Mouse (Mus musculus): ENCODE measurements around the gene Lfng. TPM values are rescaled to one million over a fixed set of nuclear protein-coding genes. Genes with fewer than 3 reads are reported as not detected.

The Lfng gene
- total and polyA plus RNA-seq, 3 experiments: not detected

GRCm38 (mm10) chr5:140633432-140633831 is 26.3 kb downstream of the Lfng start:
- TF ChIP-seq ELF1 (IDR thresholded peaks at IDR 0.05; ENCODE audit: low read depth, low read length) (no peak), MAZ (IDR thresholded peaks at IDR 0.05; ENCODE audit: low read depth, low read length) (no peak)
- H3K4me2 ChIP-seq (ENCODE audit: insufficient read depth, low read depth, poor library complexity, severe bottlenecking): no peak overlapping the region
- H3K4me1 ChIP-seq (ENCODE audit: control insufficient read depth in 1 of 2, insufficient read depth in 2 of 2): peaks cover 2 to 19% of the 10 kb centered on the region in 2 experiments; a peak in 3 of 4 replicates
- dilution Hi-C loops (cut with MboI; ENCODE audit: extremely low pct_ligation_motif_present, extremely low pct_unique_long_range_greater_than_20kb, low sequenced_read_pairs) (no loop called here), in situ Hi-C loops (cut with MboI; ENCODE audit: low pct_ligation_motif_present, low pct_unique_long_range_greater_than_20kb, low sequenced_read_pairs) (loop anchor here (5.0 kb wide), 1 partner anchor 44 kb away; no protein-coding TSS in a partner anchor)
- no peaks in the 10 kb centered on the region for H3K79me2 ChIP-seq (replicated peaks; ENCODE audit: control insufficient read depth, extremely low read depth, insufficient read depth, poor library complexity, severe bottlenecking)
- no peaks in the 10 kb centered on the region for H3K27me3 ChIP-seq (replicated peaks)
- no peaks in the 10 kb centered on the region for H3K9me3 ChIP-seq (replicated peaks; ENCODE audit: low read length)
- H3K9ac ChIP-seq (ENCODE audit: insufficient read depth, low read depth): no peak overlapping the region
- no peak overlapping the region for H3K4me3 ChIP-seq (replicated peaks in 1 of 3; ENCODE audit: low read depth in 2 of 3, low read length in 2 of 3, poor library complexity in 1 of 3)
- no peak for DNase-seq (ENCODE audit: extremely low read depth)
- H3K27ac ChIP-seq (ENCODE audit: insufficient read depth, low read depth): no peak overlapping the region
- H3K36me3 ChIP-seq (replicated peaks in 1 of 2; ENCODE audit: control insufficient read depth in 1 of 2, insufficient read depth in 1 of 2, low read length in 1 of 2): peaks cover 0 to 15% of the 10 kb centered on the region in 2 experiments

DNA sequence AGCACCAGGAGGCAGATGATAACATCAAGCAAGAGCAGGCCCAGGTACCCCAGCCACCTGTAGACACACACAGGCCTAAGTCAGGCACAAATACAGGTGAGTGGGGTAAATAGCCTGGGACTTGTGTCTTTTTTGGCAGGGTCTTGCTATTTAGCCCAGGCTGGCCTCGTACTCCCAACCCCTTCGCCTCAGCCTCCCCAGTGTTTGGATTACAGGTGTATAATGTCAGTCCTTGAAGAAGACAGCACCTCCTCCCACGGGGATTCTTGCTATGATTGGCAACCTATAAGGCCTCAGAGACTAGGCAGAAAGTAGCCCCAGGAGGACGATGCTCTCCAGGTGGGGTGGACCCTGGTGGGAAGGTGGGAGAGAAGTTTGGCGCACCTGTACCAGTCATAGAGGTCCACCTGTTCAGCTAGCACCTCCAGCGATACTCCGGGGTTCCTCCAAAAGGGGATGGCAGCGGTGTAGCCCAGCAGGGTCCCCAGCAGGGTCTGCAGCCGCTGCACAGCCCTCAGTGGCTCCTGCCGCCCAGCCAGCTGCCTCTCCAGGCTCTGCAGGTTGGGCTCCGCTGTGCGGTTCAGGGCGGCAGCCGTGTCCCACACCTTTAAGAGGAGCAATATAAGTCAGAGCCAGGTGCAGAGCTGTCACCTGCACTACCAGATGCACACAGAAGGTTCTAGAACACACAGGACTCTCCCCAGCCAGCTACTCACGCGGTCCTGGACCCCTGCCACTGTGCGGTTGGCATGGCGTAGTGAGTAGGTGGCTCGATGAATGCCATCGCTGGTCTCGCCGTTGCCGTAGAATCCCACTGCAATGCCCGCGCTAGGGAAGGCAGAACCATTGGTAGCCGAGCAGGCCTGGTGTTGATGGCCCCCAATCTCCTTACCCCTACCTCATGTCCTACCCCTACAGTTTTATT is 27.9 kb downstream of the Lfng start:
- TF ChIP-seq USF2 (conservative IDR thresholded peaks at IDR 0.05; ENCODE audit: low read depth, low read length): no peak
- peaks cover 0 to 15% of the 10 kb centered on the region in 2 experiments for H3K36me3 ChIP-seq (replicated peaks in 1 of 2; ENCODE audit: control insufficient read depth in 1 of 2, insufficient read depth in 1 of 2, low read length in 1 of 2)
- no peak overlapping the region for H3K9ac ChIP-seq (ENCODE audit: insufficient read depth, low read depth)
- dilution Hi-C loops (cut with MboI; ENCODE audit: extremely low pct_ligation_motif_present, extremely low pct_unique_long_range_greater_than_20kb, low sequenced_read_pairs): no loop called here
- H3K27ac ChIP-seq (ENCODE audit: insufficient read depth, low read depth): no peak overlapping the region
- DNase-seq (ENCODE audit: extremely low read depth): no peak
- H3K79me2 ChIP-seq (replicated peaks; ENCODE audit: control insufficient read depth, extremely low read depth, insufficient read depth, poor library complexity, severe bottlenecking): no peaks in the 10 kb centered on the region
- H3K4me1 ChIP-seq (ENCODE audit: control insufficient read depth in 1 of 2, insufficient read depth in 2 of 2): peaks cover 2 to 22% of the 10 kb centered on the region in 2 experiments; a peak in 3 of 4 replicates
- H3K4me3 ChIP-seq (replicated peaks in 1 of 3; ENCODE audit: low read depth in 2 of 3, low read length in 2 of 3, poor library complexity in 1 of 3): no peak overlapping the region
- no peaks in the 10 kb centered on the region for H3K9me3 ChIP-seq (replicated peaks; ENCODE audit: low read length)
- in situ Hi-C loops (cut with MboI; ENCODE audit: low pct_ligation_motif_present, low pct_unique_long_range_greater_than_20kb, low sequenced_read_pairs): loop anchor here (5.0 kb wide), 1 partner anchor 42 kb away; no protein-coding TSS in a partner anchor
- H3K27me3 ChIP-seq (replicated peaks): no peaks in the 10 kb centered on the region
- no peak overlapping the region for H3K4me2 ChIP-seq (ENCODE audit: insufficient read depth, low read depth, poor library complexity, severe bottlenecking)

GRCm38 (mm10) chr5:140636316-140637057 is 29.4 kb downstream of the Lfng start:
- Histone ChIP-seq H3K4me3 (replicated peaks in 1 of 3; ENCODE audit: low read depth in 2 of 3, low read length in 2 of 3, poor library complexity in 1 of 3) (no peak overlapping the region), H3K4me2 (ENCODE audit: insufficient read depth, low read depth, poor library complexity, severe bottlenecking) (no peak overlapping the region), H3K27me3 (replicated peaks) (no peaks in the 10 kb centered on the region), H3K4me1 (ENCODE audit: control insufficient read depth in 1 of 2, insufficient read depth in 2 of 2) (peaks cover 2 to 34% of the 10 kb centered on the region in 2 experiments), H3K36me3 (replicated peaks in 1 of 2; ENCODE audit: control insufficient read depth in 1 of 2, insufficient read depth in 1 of 2, low read length in 1 of 2) (peaks cover 0 to 15% of the 10 kb centered on the region in 2 experiments), H3K9me3 (replicated peaks; ENCODE audit: low read length) (no peaks in the 10 kb centered on the region), H3K9ac (ENCODE audit: insufficient read depth, low read depth) (no peak overlapping the region), H3K79me2 (replicated peaks; ENCODE audit: control insufficient read depth, extremely low read depth, insufficient read depth, poor library complexity, severe bottlenecking) (no peaks in the 10 kb centered on the region), H3K27ac (ENCODE audit: insufficient read depth, low read depth) (no peak overlapping the region)
- DNase-seq (ENCODE audit: extremely low read depth): no peak
- peak in 1 of 2 experiments; percentile 27; a peak in 1 of 4 replicates for TF ChIP-seq CTCF (conservative IDR thresholded peaks at IDR 0.05 in 1 of 2, IDR thresholded peaks at IDR 0.05 in 1 of 2; ENCODE audit: low read depth in 2 of 2, low read length in 2 of 2)
- no peak for TF ChIP-seq EP300 (IDR thresholded peaks at IDR 0.05; ENCODE audit: low read length)
- TF ChIP-seq MXI1 (IDR thresholded peaks at IDR 0.05; ENCODE audit: low read depth, low read length): no peak
- dilution Hi-C loops (cut with MboI; ENCODE audit: extremely low pct_ligation_motif_present, extremely low pct_unique_long_range_greater_than_20kb, low sequenced_read_pairs): no loop called here
- in situ Hi-C loops (cut with MboI; ENCODE audit: low pct_ligation_motif_present, low pct_unique_long_range_greater_than_20kb, low sequenced_read_pairs): no loop called here

All from CH12.LX (cell line).